8 mouse cellular contexts compared by ENCODE assay signal in the genomic region with DNA sequence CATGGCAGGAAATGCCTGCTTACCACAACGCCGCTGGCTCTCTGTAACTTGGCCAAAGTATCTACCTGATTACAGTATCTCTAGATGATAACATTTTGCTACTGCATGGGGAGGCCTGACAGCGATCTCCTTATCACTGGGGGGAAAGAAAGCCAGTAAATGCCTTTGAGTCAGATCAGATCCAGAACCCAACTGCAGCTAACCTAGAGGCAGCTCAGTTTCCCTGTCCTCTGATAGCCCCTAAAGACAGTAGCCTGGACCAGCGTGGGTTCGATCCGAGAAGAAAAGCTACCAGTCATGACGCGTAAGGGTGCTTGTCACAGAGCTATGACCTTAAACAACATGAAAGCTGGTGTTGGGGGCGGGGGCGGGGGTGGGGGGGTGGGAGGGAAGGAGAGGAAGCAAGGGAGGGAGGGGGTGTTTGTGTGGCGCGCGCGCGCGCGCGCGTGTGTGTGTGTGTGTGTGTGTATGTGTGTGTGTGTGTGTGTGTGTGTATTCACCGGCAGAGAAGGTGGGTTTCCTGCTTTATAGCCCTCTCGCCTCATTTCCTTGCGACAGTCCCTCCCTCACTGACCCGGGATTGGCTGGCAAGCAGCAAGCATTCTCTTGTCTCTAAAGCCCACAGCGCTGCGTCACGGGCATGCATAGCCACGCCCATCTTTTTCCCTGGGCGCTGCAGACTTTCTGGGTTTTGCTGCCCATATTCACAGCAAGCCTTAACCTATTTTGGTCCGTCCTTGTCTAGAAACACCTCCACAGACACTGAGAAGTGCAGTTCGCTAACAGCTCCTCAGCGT. TPM values are rescaled to one million over a fixed set of nuclear protein-coding genes. Genes with fewer than 3 reads are reported as not detected.
DNase-seq lines count a peak whose midpoint lies in the region; ATAC-seq and TF ChIP-seq lines count a peak whose summit lies in the region.

No protein-coding gene starts in this region.

- H3K4me2 ChIP-seq in forebrain, embryonic 11.5 days (ENCODE audit: low read depth, low read length, severe bottlenecking) = peak overlapping the region; percentile 73
- peak overlapping the region; percentile 76 for H3K4me2 ChIP-seq in heart, embryonic 16.5 days (ENCODE audit: low read depth, low read length)
- H3K4me2 ChIP-seq in liver, embryonic 13.5 days = peak overlapping the region; percentile 76
- H3K4me2 ChIP-seq in stomach, postnatal 0 days (replicated peaks; ENCODE audit: low read depth) = peak overlapping the region; percentile 63

- no peaks in the 10 kb centered on the region; the same call in 1 of the 2 replicates for H3K4me1 ChIP-seq in forebrain, embryonic 11.5 days (replicated peaks; ENCODE audit: control insufficient read depth, insufficient read depth, low read length)
- no peaks in the 10 kb centered on the region for H3K4me1 ChIP-seq in heart, embryonic 16.5 days (ENCODE audit: control insufficient read depth, insufficient read depth, low read length)
- H3K4me1 ChIP-seq in liver, embryonic 13.5 days (replicated peaks) = peaks cover 21% of the 10 kb centered on the region
- no peaks in the 10 kb centered on the region for H3K4me1 ChIP-seq in stomach, postnatal 0 days (replicated peaks; ENCODE audit: control insufficient read depth, insufficient read depth)

- peak; percentile 80 for DNase-seq in c-Kit-positive CD71-positive TER-119-negative erythroid progenitor cells, embryonic 14.5 days (ENCODE audit: low read depth)
- peak; percentile 93 for DNase-seq in forebrain, embryonic 11.5 days (ENCODE audit: low spot score)
- peak; percentile 91 to 95 for DNase-seq in kidney, postnatal 25 days
- peak; percentile 71 for DNase-seq in liver, embryonic 13.5 days
- DNase-seq in neural tube, embryonic 10.5 days (ENCODE audit: extremely low spot score, low spot score) = peak; percentile 83
- DNase-seq in stomach, postnatal 0 days (ENCODE audit: low spot score) = peak; percentile 89

- peak overlapping the region; percentile 34 for H3K4me3 ChIP-seq in forebrain, embryonic 11.5 days (ENCODE audit: low read depth, low read length)
- peak overlapping the region; percentile 52 for H3K4me3 ChIP-seq in heart, embryonic 16.5 days (ENCODE audit: low read length)
- peak overlapping the region; percentile 57 for H3K4me3 ChIP-seq in liver, embryonic 13.5 days (replicated peaks)
- H3K4me3 ChIP-seq in stomach, postnatal 0 days (ENCODE audit: low read depth, low read length) = peak overlapping the region; percentile 38

- ATAC-seq in CD4-positive, CD25-positive, alpha-beta regulatory T cell, adult 4 months = peak; percentile 100
- ATAC-seq in forebrain, embryonic 11.5 days (replicated peaks; ENCODE audit: low FRiP score) = peak; percentile 98
- ATAC-seq in heart, embryonic 16.5 days (replicated peaks; ENCODE audit: extremely low read depth, insufficient read depth, low FRiP score) = peak; percentile 99
- peak; percentile 93 for ATAC-seq in liver, embryonic 13.5 days (ENCODE audit: low read depth)
- ATAC-seq in stomach, postnatal 0 days (ENCODE audit: low FRiP score, low TSS enrichment) = peak; percentile 97

- no peaks in the 10 kb centered on the region for H3K9me3 ChIP-seq in forebrain, embryonic 11.5 days (ENCODE audit: control insufficient read depth, low read length)
- H3K9me3 ChIP-seq in heart, embryonic 16.5 days (replicated peaks; ENCODE audit: control insufficient read depth, low read length) = no peaks in the 10 kb centered on the region
- no peaks in the 10 kb centered on the region for H3K9me3 ChIP-seq in liver, embryonic 13.5 days (replicated peaks)
- H3K9me3 ChIP-seq in stomach, postnatal 0 days (ENCODE audit: control insufficient read depth, low read length) = no peaks in the 10 kb centered on the region

- H3K27me3 ChIP-seq in forebrain, embryonic 11.5 days (ENCODE audit: control insufficient read depth, insufficient read depth, low read length) = no peaks in the 10 kb centered on the region
- H3K27me3 ChIP-seq in heart, embryonic 16.5 days (ENCODE audit: control insufficient read depth, insufficient read depth, low read length) = no peaks in the 10 kb centered on the region
- H3K27me3 ChIP-seq in liver, embryonic 13.5 days = no peaks in the 10 kb centered on the region
- H3K27me3 ChIP-seq in stomach, postnatal 0 days (ENCODE audit: control insufficient read depth, insufficient read depth, low read length) = no peaks in the 10 kb centered on the region

- TF ChIP-seq EP300 in stomach, postnatal 0 days (optimal IDR thresholded peaks at IDR 0.05) = no peak

- no peak for TF ChIP-seq CTCF in stomach, postnatal 0 days (IDR thresholded peaks at IDR 0.05; ENCODE audit: low read depth)

- no peaks in the 10 kb centered on the region for H3K36me3 ChIP-seq in forebrain, embryonic 11.5 days (ENCODE audit: control insufficient read depth, insufficient read depth, low read length)
- no peaks in the 10 kb centered on the region for H3K36me3 ChIP-seq in heart, embryonic 16.5 days (ENCODE audit: control insufficient read depth, insufficient read depth)
- H3K36me3 ChIP-seq in liver, embryonic 13.5 days = no peaks in the 10 kb centered on the region
- H3K36me3 ChIP-seq in stomach, postnatal 0 days (ENCODE audit: control insufficient read depth, insufficient read depth, low read length) = no peaks in the 10 kb centered on the region

- peak overlapping the region; percentile 63 for H3K9ac ChIP-seq in forebrain, embryonic 11.5 days (ENCODE audit: low read length)
- peak overlapping the region; percentile 68 for H3K9ac ChIP-seq in heart, embryonic 16.5 days (ENCODE audit: low read length)
- peak overlapping the region; percentile 70 for H3K9ac ChIP-seq in liver, embryonic 13.5 days
- peak overlapping the region; percentile 57 for H3K9ac ChIP-seq in stomach, postnatal 0 days (ENCODE audit: low read length)

- WGBS in forebrain, embryonic 11.5 days = 10% methylated on average over 20 of the region's 31 CpGs
- WGBS in heart, embryonic 16.5 days = under 1% methylated on average over 21 of the region's 31 CpGs
- under 1% methylated on average over 24 of the region's 31 CpGs for WGBS in liver, embryonic 13.5 days (ENCODE audit: insufficient replicate concordance)
- WGBS in stomach, postnatal 0 days = 2% methylated on average over 25 of the region's 31 CpGs

- peak overlapping the region; percentile 31; the same call in 1 of the 2 replicates for H3K27ac ChIP-seq in forebrain, embryonic 11.5 days (ENCODE audit: low read depth, low read length)
- H3K27ac ChIP-seq in heart, embryonic 16.5 days (ENCODE audit: low read length) = peak overlapping the region; percentile 85
- H3K27ac ChIP-seq in liver, embryonic 13.5 days = peak overlapping the region; percentile 76
- peak overlapping the region; percentile 76 for H3K27ac ChIP-seq in stomach, postnatal 0 days (replicated peaks)

RNA-seq across cellular contexts. Expression of gene Slc11a2, which starts 18.5 kb away (rescaled TPM):
- polyA plus RNA-seq in CD4-positive, CD25-positive, alpha-beta regulatory T cell, adult 4 months (2017; shearing (Covaris generic)) = 10 to 100 TPM; 31.4 to 39.1 TPM
- polyA plus RNA-seq in forebrain, embryonic 11.5 days (2014; fragmentation: Nextera tagmentation; extraction: Ambion mirVana) = 18.0 and 23.2 TPM in 2 replicates
- 15.3 and 18.6 TPM in 2 replicates for polyA plus RNA-seq in heart, embryonic 16.5 days (2015; fragmentation: Nextera tagmentation; extraction: Ambion mirVana)
- polyA plus RNA-seq in liver, embryonic 13.5 days (2015; fragmentation: Nextera tagmentation; extraction: Ambion mirVana) = 46.8 and 57.1 TPM in 2 replicates
- polyA plus RNA-seq in stomach, postnatal 0 days (2015; fragmentation: Nextera tagmentation; extraction: Ambion mirVana) = 12.2 and 15.8 TPM in 2 replicates

RNA-seq across cellular contexts. Expression of gene Gm5475, which starts 21.4 kb away (rescaled TPM):
- polyA plus RNA-seq in CD4-positive, CD25-positive, alpha-beta regulatory T cell, adult 4 months (2017; shearing (Covaris generic)) = not detected
- polyA plus RNA-seq in forebrain, embryonic 11.5 days (2014; fragmentation: Nextera tagmentation; extraction: Ambion mirVana) = not detected in 2 replicates
- polyA plus RNA-seq in heart, embryonic 16.5 days (2015; fragmentation: Nextera tagmentation; extraction: Ambion mirVana) = not detected in 2 replicates
- not detected in 2 replicates for polyA plus RNA-seq in liver, embryonic 13.5 days (2015; fragmentation: Nextera tagmentation; extraction: Ambion mirVana)
- polyA plus RNA-seq in stomach, postnatal 0 days (2015; fragmentation: Nextera tagmentation; extraction: Ambion mirVana) = 0.11 and 0.15 TPM in 2 replicates

RNA-seq across cellular contexts. Expression of gene Letmd1, which starts 25.5 kb away (rescaled TPM):
- 10 to 100 TPM; 52.3 to 82.7 TPM for polyA plus RNA-seq in CD4-positive, CD25-positive, alpha-beta regulatory T cell, adult 4 months (2017; shearing (Covaris generic))
- 41.3 and 46.6 TPM in 2 replicates for polyA plus RNA-seq in forebrain, embryonic 11.5 days (2014; fragmentation: Nextera tagmentation; extraction: Ambion mirVana)
- 15.3 and 15.5 TPM in 2 replicates for polyA plus RNA-seq in heart, embryonic 16.5 days (2015; fragmentation: Nextera tagmentation; extraction: Ambion mirVana)
- 14.4 and 15.0 TPM in 2 replicates for polyA plus RNA-seq in liver, embryonic 13.5 days (2015; fragmentation: Nextera tagmentation; extraction: Ambion mirVana)
- 9.8 and 10.9 TPM in 2 replicates for polyA plus RNA-seq in stomach, postnatal 0 days (2015; fragmentation: Nextera tagmentation; extraction: Ambion mirVana)

RNA-seq across cellular contexts. Expression of gene Csrnp2, which starts 52.0 kb away (rescaled TPM):
- 1 to 10 TPM; 1.8 to 2.5 TPM for polyA plus RNA-seq in CD4-positive, CD25-positive, alpha-beta regulatory T cell, adult 4 months (2017; shearing (Covaris generic))
- 26.3 and 26.4 TPM in 2 replicates for polyA plus RNA-seq in forebrain, embryonic 11.5 days (2014; fragmentation: Nextera tagmentation; extraction: Ambion mirVana)
- 7.2 and 8.3 TPM in 2 replicates for polyA plus RNA-seq in heart, embryonic 16.5 days (2015; fragmentation: Nextera tagmentation; extraction: Ambion mirVana)
- polyA plus RNA-seq in liver, embryonic 13.5 days (2015; fragmentation: Nextera tagmentation; extraction: Ambion mirVana) = 1.1 and 1.3 TPM in 2 replicates
- 2.6 and 2.8 TPM in 2 replicates for polyA plus RNA-seq in stomach, postnatal 0 days (2015; fragmentation: Nextera tagmentation; extraction: Ambion mirVana)

Comparison
In these comparisons a context has a peak if more than half of its experiments do, and no peak if none do; other contexts are left out.
1. Peak in every context shown above with its lines: DNase-seq, ATAC-seq, H3K4me3 ChIP-seq and H3K27ac ChIP-seq.
2. H3K27ac ChIP-seq: peak in every context shown above with its lines; median percentile 85 in heart, embryonic 16.5 days; 76 in liver, embryonic 13.5 days; 76 in stomach, postnatal 0 days; 31 in forebrain, embryonic 11.5 days.